Mouse (Mus musculus) thymus, adult 2 months (tissue): Measurements from ENCODE around the gene Pabpc5. TPM values are rescaled to one million over a fixed set of nuclear protein-coding genes. Genes with fewer than 3 reads are reported as not detected.

Experiments
- DNase-seq: peaks from one replicate; pipeline ENCODE4 v3.0.0; 2021
- H3K27ac ChIP-seq: fragments of 200-500 bp; 2 replicates; pipeline ENCODE4 v1.5.1; 2012; ENCODE audit warnings: low read length, control low read depth; ENCODE audit not compliant: control insufficient read depth, insufficient read depth
- H3K27me3 ChIP-seq: fragments of 200-500 bp; 2 replicates; pipeline ENCODE4 v1.6.1; 2012; ENCODE audit warnings: mild to moderate bottlenecking, low read length, moderate library complexity, mixed read lengths; ENCODE audit not compliant: control insufficient read depth, insufficient read depth
- H3K36me3 ChIP-seq: fragments of 200-500 bp; 2 replicates; pipeline ENCODE4 v1.6.1; 2012; ENCODE audit warnings: mild to moderate bottlenecking, low read length, moderate library complexity; ENCODE audit not compliant: control insufficient read depth, insufficient read depth
- H3K4me1 ChIP-seq: fragments of 200-500 bp; replicated peaks from 2 replicates; pipeline ENCODE4 v1.6.1; 2012; ENCODE audit warnings: low read length; ENCODE audit not compliant: control insufficient read depth, insufficient read depth
- H3K4me3 ChIP-seq: fragments of 200-500 bp; 2 replicates; pipeline ENCODE4 v1.5.1; 2012; ENCODE audit warnings: mild to moderate bottlenecking, low read length, control low read depth, moderate library complexity; ENCODE audit not compliant: control insufficient read depth, insufficient read depth
- CTCF ChIP-seq: fragments of 200-500 bp; IDR thresholded peaks from 2 replicates; pipeline ENCODE4 v1.5.1; 2012; ENCODE audit warnings: mild to moderate bottlenecking, control low read depth, low read length, moderate library complexity, borderline replicate concordance; ENCODE audit not compliant: control insufficient read depth, poor library complexity, insufficient read depth; ENCODE audit errors: extremely low read depth
- POLR2A ChIP-seq: fragments of 200-500 bp; IDR thresholded peaks from 2 replicates; pipeline ENCODE4 v1.6.1; 2012; ENCODE audit warnings: mild to moderate bottlenecking, low read length, control low read depth, moderate library complexity; ENCODE audit not compliant: control insufficient read depth, poor library complexity, insufficient read depth; ENCODE audit errors: extremely low read depth
- WGBS: fragments of 180-500 bp; shearing (Covaris S2); methylation state at CpG from one replicate; pipeline ENCODE4 v1.1.7; 2018; 5-methylcytosine and 5-hydroxymethylcytosine counted together
- polyA plus RNA-seq: library from polyadenylated mRNA; depleted of rRNA; stranded (reverse); fragments of >200 nt; gene quantifications from 2 replicates; pipeline ENCODE4 v1.2.3, GENCODE M21; 2012; rRNA removed

Gene Pabpc5
- not detected in 2 replicates for polyA plus RNA-seq

DNA sequence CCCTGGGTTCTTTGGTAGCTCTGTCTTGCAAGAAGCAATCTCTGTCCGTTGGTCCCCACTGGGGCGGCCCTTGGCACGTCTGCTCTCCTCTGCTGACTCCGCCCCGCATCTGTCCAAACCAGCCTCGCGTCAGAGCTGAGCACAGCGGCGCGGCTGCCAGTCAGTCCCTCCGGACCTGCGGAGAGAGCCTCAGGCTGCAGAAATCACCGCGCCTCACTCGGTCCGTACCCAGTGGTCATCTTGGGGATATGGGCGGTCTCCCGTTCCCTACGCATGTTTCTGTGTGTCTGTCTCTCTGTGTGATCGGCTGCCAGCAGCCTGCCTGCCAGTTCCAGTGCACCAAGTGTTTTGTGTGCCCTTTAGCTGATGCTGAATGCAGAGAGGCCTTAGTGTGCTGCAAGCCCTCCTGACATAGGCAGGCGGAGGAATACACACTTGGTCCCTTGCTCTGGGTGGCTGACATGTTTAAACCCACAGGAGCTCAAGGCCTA is at the start of gene Pabpc5:
Gene Pabpc5 (plus strand): TSS at position 116 of the 491 bp plus-strand sequence.
- H3K36me3 ChIP-seq: no peaks in the 10 kb centered on the region
- H3K4me3 ChIP-seq: no peak within 1 kb of the TSS
- 9% methylated on average over 19 of the region's 21 CpGs for WGBS
- no peaks in the 10 kb centered on the region for H3K27me3 ChIP-seq
- TF ChIP-seq CTCF (no peak), POLR2A (no peak)
- H3K4me1 ChIP-seq: no peaks in the 10 kb centered on the region
- H3K27ac ChIP-seq: no peak within 1 kb of the TSS
- no peak for DNase-seq

DNA sequence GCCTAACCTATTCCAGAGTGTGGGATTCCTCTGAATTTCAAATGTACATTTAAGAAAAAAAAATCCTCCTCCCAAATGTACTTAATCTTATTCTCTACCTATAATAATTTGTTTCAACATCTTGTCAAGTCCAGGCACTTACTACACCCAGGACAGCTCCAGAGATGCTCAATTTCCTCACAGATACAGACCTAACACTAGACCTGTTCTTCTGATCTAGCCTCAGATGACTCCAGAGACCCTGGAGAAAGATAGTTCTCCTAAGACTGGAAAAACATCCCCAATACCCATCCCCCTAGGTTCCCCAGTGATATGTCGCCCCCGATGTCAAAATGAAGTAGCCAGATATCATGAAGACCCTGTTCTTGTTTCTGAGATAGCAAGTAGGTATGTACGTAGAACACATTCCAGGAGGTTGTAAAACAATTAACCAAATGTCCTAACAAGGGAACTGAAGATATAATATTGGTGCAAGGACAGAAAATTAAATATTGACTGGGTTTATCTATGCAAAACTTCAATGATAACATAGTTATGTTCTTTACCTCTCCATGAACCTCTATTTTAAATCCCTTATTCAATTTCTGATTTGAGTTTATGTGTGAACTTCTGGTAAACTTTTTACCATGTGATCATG is 39.9 kb upstream of the Pabpc5 start:
- no peaks in the 10 kb centered on the region for H3K27me3 ChIP-seq
- H3K36me3 ChIP-seq: no peaks in the 10 kb centered on the region
- TF ChIP-seq POLR2A (no peak), CTCF (no peak)
- no peaks in the 10 kb centered on the region for H3K4me1 ChIP-seq
- H3K27ac ChIP-seq: no peak overlapping the region
- H3K4me3 ChIP-seq: no peak overlapping the region
- WGBS: 80% methylated on average over 3 of the region's 3 CpGs
- DNase-seq: no peak

DNA sequence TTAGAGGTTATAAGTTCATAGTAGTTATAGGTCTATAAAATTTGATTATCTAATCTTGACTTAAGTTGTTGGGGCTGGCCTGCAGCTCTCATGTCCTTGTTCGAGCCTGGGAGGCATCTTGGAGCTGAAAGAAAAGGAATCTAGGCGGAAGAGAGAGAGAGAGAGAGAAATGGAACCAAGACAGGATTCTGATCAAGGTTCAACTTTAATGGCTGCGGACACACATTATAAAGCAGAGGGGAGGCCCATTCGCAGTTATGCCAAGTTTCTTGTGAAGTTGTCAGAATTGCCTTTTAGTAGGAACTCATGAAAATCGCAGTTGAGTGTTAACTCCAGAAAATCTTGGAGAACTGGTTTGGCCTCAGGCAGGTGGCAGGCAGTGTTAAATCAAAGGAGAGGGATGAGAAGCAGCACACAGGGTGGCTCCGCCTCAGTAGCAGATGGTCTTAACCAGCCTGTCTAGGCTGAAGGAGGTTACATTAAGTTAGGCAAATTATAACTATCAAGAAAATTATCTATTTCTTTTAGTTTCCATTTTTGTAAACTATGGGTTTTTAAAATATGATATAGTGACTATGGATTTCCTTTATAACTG is 38.6 kb upstream of the Pabpc5 start:
- no peaks in the 10 kb centered on the region for H3K36me3 ChIP-seq
- H3K27ac ChIP-seq: no peak overlapping the region
- H3K4me1 ChIP-seq: no peaks in the 10 kb centered on the region
- no peaks in the 10 kb centered on the region for H3K27me3 ChIP-seq
- DNase-seq: no peak
- no peak overlapping the region for H3K4me3 ChIP-seq
- 73% methylated on average over 6 of the region's 6 CpGs for WGBS
- TF ChIP-seq POLR2A: no peak

DNA sequence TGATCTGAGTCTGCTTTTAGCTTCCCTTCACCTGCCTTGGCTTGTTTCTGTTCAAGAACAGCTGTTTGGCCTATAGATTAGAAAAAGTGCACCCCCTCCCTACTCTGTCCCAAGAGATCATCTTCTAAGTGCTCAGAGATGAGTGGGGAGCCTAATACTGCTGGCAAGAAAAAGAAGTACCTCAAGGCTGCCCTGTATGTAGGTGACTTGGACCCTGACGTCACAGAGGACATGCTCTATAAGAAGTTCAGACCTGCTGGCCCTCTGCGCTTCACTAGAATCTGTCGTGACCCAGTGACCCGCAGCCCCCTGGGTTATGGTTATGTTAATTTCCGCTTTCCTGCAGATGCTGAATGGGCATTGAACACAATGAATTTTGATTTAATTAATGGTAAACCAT is 856 bp downstream of the Pabpc5 start:
- H3K27me3 ChIP-seq: no peaks in the 10 kb centered on the region
- H3K4me3 ChIP-seq: no peak overlapping the region
- TF ChIP-seq CTCF: no peak
- TF ChIP-seq POLR2A: no peak
- WGBS: 97% methylated on average over 5 of the region's 5 CpGs
- no peak for DNase-seq
- no peaks in the 10 kb centered on the region for H3K36me3 ChIP-seq
- H3K27ac ChIP-seq: no peak overlapping the region
- H3K4me1 ChIP-seq: no peaks in the 10 kb centered on the region
